Mouse (Mus musculus): ENCODE data around the gene Rnase13. TPM values are rescaled to one million over a fixed set of nuclear protein-coding genes. Genes with fewer than 3 reads are reported as not detected.

Rnase13 gene
- polyA plus RNA-seq (2015; fragmentation: Nextera tagmentation; extraction: Ambion mirVana) = not detected in 2 replicates

- no peaks in the 10 kb centered on the region for H3K9me3 ChIP-seq (replicated peaks; ENCODE audit: control insufficient read depth, low read length)
- WGBS (ENCODE audit: insufficient replicate concordance) = 74% methylated on average over 7 of the region's 7 CpGs
- H3K36me3 ChIP-seq (ENCODE audit: control insufficient read depth, insufficient read depth) = no peaks in the 10 kb centered on the region
- H3K27ac ChIP-seq (ENCODE audit: low read length) = no peak within 1 kb of the TSS
- ATAC-seq (ENCODE audit: low read depth) = no peak
- no peaks in the 10 kb centered on the region for H3K4me1 ChIP-seq (ENCODE audit: control insufficient read depth, low read depth, low read length)
- no peak within 1 kb of the TSS for H3K9ac ChIP-seq (ENCODE audit: low read depth, low read length)
- no peak within 1 kb of the TSS for H3K4me3 ChIP-seq (ENCODE audit: low read depth, low read length)
- H3K4me2 ChIP-seq (ENCODE audit: low read depth, low read length) = no peak within 1 kb of the TSS
- H3K27me3 ChIP-seq (ENCODE audit: control insufficient read depth, insufficient read depth, low read depth, low read length) = no peaks in the 10 kb centered on the region
These were observed at the start of gene Rnase13 for GRCm38 (mm10) chr14:51922571-51922865. Gene Rnase13 (minus strand): TSS chr14:51922773.

- H3K27ac ChIP-seq (ENCODE audit: low read length) = no peak overlapping the region
- WGBS (ENCODE audit: insufficient replicate concordance) = 72% methylated on average over 3 of the region's 3 CpGs
- no peak for ATAC-seq (ENCODE audit: low read depth)
- no peaks in the 10 kb centered on the region for H3K4me1 ChIP-seq (ENCODE audit: control insufficient read depth, low read depth, low read length)
- no peak overlapping the region for H3K9ac ChIP-seq (ENCODE audit: low read depth, low read length)
- no peaks in the 10 kb centered on the region for H3K27me3 ChIP-seq (ENCODE audit: control insufficient read depth, insufficient read depth, low read depth, low read length)
- no peaks in the 10 kb centered on the region for H3K9me3 ChIP-seq (replicated peaks; ENCODE audit: control insufficient read depth, low read length)
- H3K4me3 ChIP-seq (ENCODE audit: low read depth, low read length) = no peak overlapping the region
- H3K36me3 ChIP-seq (ENCODE audit: control insufficient read depth, insufficient read depth) = no peaks in the 10 kb centered on the region
- no peak overlapping the region for H3K4me2 ChIP-seq (ENCODE audit: low read depth, low read length)
These were observed 44.8 kb upstream of the Rnase13 start for GRCm38 (mm10) chr14:51967400-51967799.

GRCm38 (mm10) chr14:51960316-51960715, 37.7 kb upstream of the Rnase13 start:
- Histone ChIP-seq H3K4me2 (ENCODE audit: low read depth, low read length) (no peak overlapping the region), H3K9ac (ENCODE audit: low read depth, low read length) (no peak overlapping the region), H3K4me1 (ENCODE audit: control insufficient read depth, low read depth, low read length) (no peaks in the 10 kb centered on the region), H3K4me3 (ENCODE audit: low read depth, low read length) (no peak overlapping the region), H3K27ac (ENCODE audit: low read length) (no peak overlapping the region), H3K36me3 (ENCODE audit: control insufficient read depth, insufficient read depth) (no peaks in the 10 kb centered on the region), H3K9me3 (replicated peaks; ENCODE audit: control insufficient read depth, low read length) (no peaks in the 10 kb centered on the region), H3K27me3 (ENCODE audit: control insufficient read depth, insufficient read depth, low read depth, low read length) (no peaks in the 10 kb centered on the region)
- 60% methylated on average over 2 of the region's 2 CpGs for WGBS (ENCODE audit: insufficient replicate concordance)
- no peak for ATAC-seq (ENCODE audit: low read depth)

- Histone ChIP-seq H3K9ac (ENCODE audit: low read depth, low read length) (no peak overlapping the region), H3K36me3 (ENCODE audit: control insufficient read depth, insufficient read depth) (no peaks in the 10 kb centered on the region), H3K27me3 (ENCODE audit: control insufficient read depth, insufficient read depth, low read depth, low read length) (no peaks in the 10 kb centered on the region), H3K4me2 (ENCODE audit: low read depth, low read length) (no peak overlapping the region), H3K4me1 (ENCODE audit: control insufficient read depth, low read depth, low read length) (peaks cover 14% of the 10 kb centered on the region), H3K27ac (ENCODE audit: low read length) (no peak overlapping the region), H3K4me3 (ENCODE audit: low read depth, low read length) (no peak overlapping the region), H3K9me3 (replicated peaks; ENCODE audit: control insufficient read depth, low read length) (no peaks in the 10 kb centered on the region)
- ATAC-seq (ENCODE audit: low read depth) = no peak
- 62% methylated on average over 6 of the region's 6 CpGs for WGBS (ENCODE audit: insufficient replicate concordance)
These were observed 20.8 kb upstream of the Rnase13 start for GRCm38 (mm10) chr14:51943336-51943735.

GRCm38 (mm10) chr14:51942236-51942635, 19.7 kb upstream of the Rnase13 start:
- Histone ChIP-seq H3K36me3 (ENCODE audit: control insufficient read depth, insufficient read depth) (no peaks in the 10 kb centered on the region), H3K27me3 (ENCODE audit: control insufficient read depth, insufficient read depth, low read depth, low read length) (no peaks in the 10 kb centered on the region), H3K9ac (ENCODE audit: low read depth, low read length) (no peak overlapping the region), H3K4me3 (ENCODE audit: low read depth, low read length) (no peak overlapping the region), H3K4me2 (ENCODE audit: low read depth, low read length) (no peak overlapping the region), H3K4me1 (ENCODE audit: control insufficient read depth, low read depth, low read length) (peaks cover 14% of the 10 kb centered on the region), H3K27ac (ENCODE audit: low read length) (no peak overlapping the region), H3K9me3 (replicated peaks; ENCODE audit: control insufficient read depth, low read length) (no peaks in the 10 kb centered on the region)
- ATAC-seq (ENCODE audit: low read depth) = no peak
- WGBS (ENCODE audit: insufficient replicate concordance) = 28% methylated on average over 7 of the region's 7 CpGs

GRCm38 (mm10) chr14:51941577-51941976, 19.0 kb upstream of the Rnase13 start:
- no peaks in the 10 kb centered on the region for H3K27me3 ChIP-seq (ENCODE audit: control insufficient read depth, insufficient read depth, low read depth, low read length)
- no peak overlapping the region for H3K9ac ChIP-seq (ENCODE audit: low read depth, low read length)
- WGBS (ENCODE audit: insufficient replicate concordance) = 52% methylated on average over 9 of the region's 9 CpGs
- H3K36me3 ChIP-seq (ENCODE audit: control insufficient read depth, insufficient read depth) = no peaks in the 10 kb centered on the region
- peaks cover 14% of the 10 kb centered on the region for H3K4me1 ChIP-seq (ENCODE audit: control insufficient read depth, low read depth, low read length)
- H3K4me2 ChIP-seq (ENCODE audit: low read depth, low read length) = no peak overlapping the region
- peak overlapping the region; percentile 41; the same call in 1 of the 2 replicates for H3K27ac ChIP-seq (ENCODE audit: low read length)
- no peak overlapping the region for H3K4me3 ChIP-seq (ENCODE audit: low read depth, low read length)
- peak; percentile 71 for ATAC-seq (ENCODE audit: low read depth)
- H3K9me3 ChIP-seq (replicated peaks; ENCODE audit: control insufficient read depth, low read length) = no peaks in the 10 kb centered on the region

GRCm38 (mm10) chr14:51940944-51941560, 18.5 kb upstream of the Rnase13 start:
- Histone ChIP-seq H3K4me1 (ENCODE audit: control insufficient read depth, low read depth, low read length) (peaks cover 14% of the 10 kb centered on the region), H3K36me3 (ENCODE audit: control insufficient read depth, insufficient read depth) (no peaks in the 10 kb centered on the region), H3K4me3 (ENCODE audit: low read depth, low read length) (no peak overlapping the region), H3K4me2 (ENCODE audit: low read depth, low read length) (no peak overlapping the region), H3K9me3 (replicated peaks; ENCODE audit: control insufficient read depth, low read length) (no peaks in the 10 kb centered on the region), H3K9ac (ENCODE audit: low read depth, low read length) (no peak overlapping the region), H3K27me3 (ENCODE audit: control insufficient read depth, insufficient read depth, low read depth, low read length) (no peaks in the 10 kb centered on the region), H3K27ac (ENCODE audit: low read length) (peak overlapping the region; percentile 41)
- WGBS (ENCODE audit: insufficient replicate concordance) = 30% methylated on average over 8 of the region's 8 CpGs
- ATAC-seq (ENCODE audit: low read depth) = peak; percentile 50; the same call in 1 of the 2 replicates

GRCm38 (mm10) chr14:51939005-51939404, 16.4 kb upstream of the Rnase13 start:
- no peaks in the 10 kb centered on the region for H3K27me3 ChIP-seq (ENCODE audit: control insufficient read depth, insufficient read depth, low read depth, low read length)
- H3K4me3 ChIP-seq (ENCODE audit: low read depth, low read length) = no peak overlapping the region
- 73% methylated on average over 9 of the region's 9 CpGs for WGBS (ENCODE audit: insufficient replicate concordance)
- no peak overlapping the region for H3K4me2 ChIP-seq (ENCODE audit: low read depth, low read length)
- no peak overlapping the region for H3K27ac ChIP-seq (ENCODE audit: low read length)
- H3K4me1 ChIP-seq (ENCODE audit: control insufficient read depth, low read depth, low read length) = peaks cover 14% of the 10 kb centered on the region
- H3K9ac ChIP-seq (ENCODE audit: low read depth, low read length) = no peak overlapping the region
- no peaks in the 10 kb centered on the region for H3K36me3 ChIP-seq (ENCODE audit: control insufficient read depth, insufficient read depth)
- H3K9me3 ChIP-seq (replicated peaks; ENCODE audit: control insufficient read depth, low read length) = no peaks in the 10 kb centered on the region
- ATAC-seq (ENCODE audit: low read depth) = no peak

GRCm38 (mm10) chr14:51932092-51933020, 9.8 kb upstream of the Rnase13 start:
- Histone ChIP-seq H3K9ac (ENCODE audit: low read depth, low read length) (no peak overlapping the region), H3K4me2 (ENCODE audit: low read depth, low read length) (no peak overlapping the region), H3K27me3 (ENCODE audit: control insufficient read depth, insufficient read depth, low read depth, low read length) (no peaks in the 10 kb centered on the region), H3K9me3 (replicated peaks; ENCODE audit: control insufficient read depth, low read length) (no peaks in the 10 kb centered on the region), H3K36me3 (ENCODE audit: control insufficient read depth, insufficient read depth) (no peaks in the 10 kb centered on the region), H3K4me3 (ENCODE audit: low read depth, low read length) (no peak overlapping the region), H3K4me1 (ENCODE audit: control insufficient read depth, low read depth, low read length) (no peaks in the 10 kb centered on the region; the same call in 1 of the 2 replicates), H3K27ac (ENCODE audit: low read length) (0 out of 2 replicates have a peak overlapping the region, but pooled peaks have one; percentile 47)
- ATAC-seq (ENCODE audit: low read depth) = peak; percentile 64
- WGBS (ENCODE audit: insufficient replicate concordance) = 40% methylated on average over 10 of the region's 10 CpGs

Data from liver, embryonic 16.5 days (tissue).